Mouse (Mus musculus): Measurements from ENCODE around the gene Cib4.

- TF ChIP-seq CTCF (IDR thresholded peaks at IDR 0.05; ENCODE audit: borderline replicate concordance, control insufficient read depth, extremely low read depth, insufficient read depth, low read length, poor library complexity): no peak
- no peak for TF ChIP-seq POLR2A (IDR thresholded peaks at IDR 0.05; ENCODE audit: control insufficient read depth, extremely low read depth, insufficient read depth, low read length, poor library complexity)
These were observed 61.0 kb downstream of the Cib4 start for GRCm38 (mm10) chr5:30484591-30484990.

Data from thymus, adult 2 months (tissue).